Mouse (Mus musculus) liver, embryonic 12.5 days (tissue): ENCODE results near the gene Erbb3. TPM values are rescaled to one million over a fixed set of nuclear protein-coding genes. Genes with fewer than 3 reads are reported as not detected.
"Not testable (repeated sequence)": the region's sequence is repeated elsewhere in the genome, so short reads cannot be mapped to it uniquely, and the experiment has no call there.

Experiments
- ATAC-seq: fragments of 200-750 bp; cut with Nextera tagmentation; 2 replicates; pipeline ENCODE4 v1.8.0; 2017; ENCODE audit warnings: moderate number of reproducible peaks, mild to moderate bottlenecking, moderate library complexity
- H3K27ac ChIP-seq: fragments of 300-500 bp; sonication (generic); 2 replicates; pipeline ENCODE4 v1.5.1; 2016; ENCODE audit warnings: mild to moderate bottlenecking
- H3K27me3 ChIP-seq: fragments of 300-500 bp; sonication (generic); replicated peaks from 2 replicates; pipeline ENCODE4 v1.6.1; 2016; ENCODE audit warnings: mild to moderate bottlenecking, moderate library complexity
- H3K36me3 ChIP-seq: fragments of 300-500 bp; sonication (generic); 2 replicates; pipeline ENCODE4 v1.6.1; 2016; ENCODE audit warnings: mild to moderate bottlenecking, moderate library complexity
- H3K4me1 ChIP-seq: fragments of 300-500 bp; sonication (generic); 2 replicates; pipeline ENCODE4 v1.6.1; 2016
- H3K4me2 ChIP-seq: fragments of 300-500 bp; sonication (generic); 2 replicates; pipeline ENCODE4 v1.6.1; 2016; ENCODE audit warnings: mild to moderate bottlenecking, moderate library complexity
- H3K4me3 ChIP-seq: fragments of 300-500 bp; sonication (generic); 2 replicates; pipeline ENCODE4 v1.5.1; 2016; ENCODE audit warnings: mild to moderate bottlenecking, moderate library complexity
- H3K9ac ChIP-seq: fragments of 300-500 bp; sonication (generic); 2 replicates; pipeline ENCODE4 v1.6.1; 2016; ENCODE audit warnings: mild to moderate bottlenecking, moderate library complexity
- H3K9me3 ChIP-seq: fragments of 300-500 bp; sonication (generic); replicated peaks from 2 replicates; pipeline ENCODE4 v1.6.1; 2016; ENCODE audit warnings: mild to moderate bottlenecking, moderate library complexity
- WGBS: fragments of 180-500 bp; shearing (Covaris S2); methylation state at CpG from one replicate; pipeline ENCODE4 v1.1.7; 2016; ENCODE audit not compliant: insufficient replicate concordance; 5-methylcytosine and 5-hydroxymethylcytosine counted together
- polyA plus RNA-seq: library from polyadenylated mRNA; unstranded; fragments of >200 nt; fragmentation: Nextera tagmentation; extraction: Ambion mirVana; gene quantifications from 2 replicates; pipeline ENCODE4 v1.2.1, GENCODE M21; 2016

Gene Erbb3
- polyA plus RNA-seq: 1.8 TPM in 2 replicates

DNA sequence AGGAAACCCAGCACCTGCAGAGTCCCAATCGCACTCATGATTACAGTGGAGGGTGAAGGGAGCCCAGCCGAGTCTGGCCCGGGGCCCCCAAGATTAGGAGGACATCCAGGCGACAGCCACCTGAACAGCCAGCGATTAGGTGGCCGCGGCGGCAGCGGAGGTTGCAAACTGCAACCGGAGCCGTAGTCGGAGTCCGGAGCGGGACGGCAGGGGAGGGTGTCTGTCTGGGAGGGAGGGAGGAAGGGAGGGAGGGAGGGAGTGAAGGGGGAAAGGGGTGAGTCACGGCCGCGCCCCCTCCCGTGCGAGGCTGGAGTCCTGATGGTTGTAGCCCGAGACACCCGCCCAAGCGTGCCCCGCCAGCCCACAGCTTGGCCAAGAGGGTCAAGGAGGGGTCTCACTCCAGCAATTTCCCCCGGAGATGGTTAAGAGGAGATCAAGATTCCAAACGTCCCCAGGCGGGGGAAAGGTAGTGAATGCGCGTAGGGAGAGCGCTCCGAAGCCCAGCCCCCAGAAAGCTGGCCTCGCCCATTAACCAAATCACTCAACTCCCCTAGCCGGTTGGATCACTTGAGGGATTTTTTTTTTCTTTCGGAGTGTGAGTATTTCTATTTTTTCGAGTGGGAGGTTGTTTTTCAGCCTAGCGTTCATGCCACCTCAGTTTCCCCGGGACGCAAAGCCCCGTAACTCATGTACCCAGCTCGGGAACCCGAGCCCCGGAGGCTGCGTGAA lies at the start of gene Erbb3:
TSS of gene Erbb3 (minus strand) at position 189 of the 729 bp plus-strand sequence.
- 0 out of 2 replicates have a peak, but pooled peaks have one; percentile 26 for ATAC-seq
- WGBS: under 1% methylated on average over 43 of the region's 43 CpGs
- Histone ChIP-seq H3K27ac (no peak within 1 kb of the TSS), H3K4me2 (peak within 1 kb of the TSS; percentile 98), H3K36me3 (no peaks in the 10 kb centered on the region), H3K9me3 (no peaks in the 10 kb centered on the region), H3K4me3 (peak within 1 kb of the TSS; percentile 68), H3K9ac (peak within 1 kb of the TSS; percentile 55), H3K4me1 (peaks cover 47% of the 10 kb centered on the region), H3K27me3 (peaks cover 78% of the 10 kb centered on the region)

DNA sequence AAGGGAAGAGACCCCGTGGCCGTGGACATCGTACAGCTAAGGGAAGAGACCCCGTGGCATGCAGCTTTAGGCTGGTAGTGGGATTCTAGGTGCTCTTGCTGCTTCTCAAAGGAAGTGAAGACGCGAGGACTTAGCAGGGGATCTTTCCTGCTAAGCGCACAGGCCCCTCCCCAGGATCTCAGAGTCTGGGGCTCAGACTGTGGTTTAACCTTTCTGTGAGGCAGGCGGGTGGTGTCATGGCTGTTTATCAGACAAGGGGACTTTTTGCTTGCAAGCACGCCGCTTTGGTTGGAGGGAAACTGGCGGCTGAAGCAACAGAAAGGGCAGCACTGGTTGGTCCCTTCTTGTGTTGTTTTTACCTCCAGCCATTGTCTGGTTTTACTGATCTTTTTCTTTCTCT lies 47.6 kb upstream of the Erbb3 start:
- Histone ChIP-seq H3K27ac (no peak overlapping the region), H3K4me3 (no peak overlapping the region), H3K27me3 (peaks cover 64% of the 10 kb centered on the region), H3K36me3 (no peaks in the 10 kb centered on the region), H3K4me2 (peak overlapping the region; percentile 44), H3K9me3 (no peaks in the 10 kb centered on the region), H3K4me1 (peaks cover 28% of the 10 kb centered on the region), H3K9ac (peak overlapping the region; percentile 33; the same call in 1 of the 2 replicates)
- 8% methylated on average over 11 of the region's 11 CpGs for WGBS
- ATAC-seq: no peak

DNA sequence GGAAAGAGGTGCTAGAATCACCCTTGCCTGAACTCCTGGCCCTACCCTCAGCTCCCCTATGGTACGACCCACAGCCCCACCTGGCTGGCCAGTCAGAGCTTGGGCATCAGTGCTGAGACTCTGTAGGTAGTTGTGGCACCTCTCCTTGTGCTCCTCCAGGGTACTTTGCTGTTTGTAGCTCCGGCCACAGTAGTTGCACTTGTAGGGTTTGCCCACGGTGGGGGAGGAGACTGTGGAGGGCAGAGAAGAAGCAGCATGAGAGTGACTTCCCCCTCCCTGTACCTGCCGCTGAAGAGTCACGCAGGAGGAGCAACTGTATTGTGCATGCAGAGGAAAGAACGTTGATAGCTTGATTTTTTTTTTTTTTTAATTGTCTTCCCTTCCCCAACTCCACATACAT lies 47.1 kb upstream of the Erbb3 start:
- peaks cover 64% of the 10 kb centered on the region for H3K27me3 ChIP-seq
- no peaks in the 10 kb centered on the region for H3K36me3 ChIP-seq
- no peak overlapping the region for H3K9ac ChIP-seq
- WGBS: 30% methylated on average over 6 of the region's 6 CpGs
- peaks cover 32% of the 10 kb centered on the region for H3K4me1 ChIP-seq
- peak overlapping the region; percentile 44; the same call in 1 of the 2 replicates for H3K4me2 ChIP-seq
- no peaks in the 10 kb centered on the region for H3K9me3 ChIP-seq
- H3K27ac ChIP-seq: no peak overlapping the region
- no peak overlapping the region for H3K4me3 ChIP-seq
- ATAC-seq: no peak

DNA sequence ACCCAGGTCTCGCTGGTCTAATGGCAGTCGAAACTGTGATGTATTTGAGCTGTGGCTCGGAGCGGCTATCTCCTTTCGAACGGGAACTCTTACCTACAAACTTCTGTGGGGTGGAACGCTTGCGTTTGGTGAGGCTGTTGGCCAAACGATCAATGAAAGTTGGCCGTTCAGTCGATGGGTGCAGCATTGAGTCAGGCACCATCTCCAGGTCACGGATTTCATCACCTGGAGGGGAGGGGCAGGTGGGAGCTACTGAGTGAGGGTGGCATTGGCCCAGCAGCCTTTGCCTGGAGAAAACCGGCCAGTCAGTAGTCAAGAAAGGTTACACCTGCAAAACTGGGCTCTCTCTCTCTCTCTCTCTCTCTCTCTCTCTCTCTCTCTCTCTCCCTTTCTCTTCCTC lies 46.2 kb upstream of the Erbb3 start:
- Histone ChIP-seq H3K9me3 (no peaks in the 10 kb centered on the region), H3K36me3 (no peaks in the 10 kb centered on the region), H3K27ac (no peak overlapping the region), H3K4me1 (peaks cover 39% of the 10 kb centered on the region), H3K27me3 (peaks cover 58% of the 10 kb centered on the region), H3K4me3 (no peak overlapping the region), H3K4me2 (no peak overlapping the region), H3K9ac (no peak overlapping the region)
- 76% methylated on average over 13 of the region's 13 CpGs for WGBS
- ATAC-seq: no peak

DNA sequence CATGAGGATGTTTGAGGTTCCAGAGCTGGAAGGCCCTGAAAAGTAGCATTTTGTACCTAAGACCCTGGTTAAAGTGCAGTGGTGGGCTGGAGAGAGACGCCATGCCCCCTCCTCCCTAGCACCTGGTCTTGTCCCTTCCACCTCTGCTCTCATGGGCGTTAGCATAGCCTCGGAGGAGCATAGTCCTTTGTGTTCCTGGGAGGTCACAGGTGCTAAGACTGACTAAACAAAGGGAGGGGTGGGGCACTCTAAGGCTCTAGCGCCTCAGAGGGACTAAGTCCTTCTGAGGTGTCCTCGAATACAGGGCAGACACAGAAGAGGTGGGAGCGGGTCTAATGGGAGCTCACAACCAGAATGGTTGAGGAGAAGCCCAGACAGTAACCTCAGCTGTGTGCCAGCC lies 42.1 kb upstream of the Erbb3 start:
- Histone ChIP-seq H3K4me3 (no peak overlapping the region), H3K27me3 (peaks cover 45% of the 10 kb centered on the region), H3K27ac (no peak overlapping the region), H3K9me3 (no peaks in the 10 kb centered on the region), H3K9ac (no peak overlapping the region), H3K36me3 (no peaks in the 10 kb centered on the region), H3K4me1 (peaks cover 67% of the 10 kb centered on the region), H3K4me2 (no peak overlapping the region)
- 31% methylated on average over 6 of the region's 6 CpGs for WGBS
- no peak for ATAC-seq

DNA sequence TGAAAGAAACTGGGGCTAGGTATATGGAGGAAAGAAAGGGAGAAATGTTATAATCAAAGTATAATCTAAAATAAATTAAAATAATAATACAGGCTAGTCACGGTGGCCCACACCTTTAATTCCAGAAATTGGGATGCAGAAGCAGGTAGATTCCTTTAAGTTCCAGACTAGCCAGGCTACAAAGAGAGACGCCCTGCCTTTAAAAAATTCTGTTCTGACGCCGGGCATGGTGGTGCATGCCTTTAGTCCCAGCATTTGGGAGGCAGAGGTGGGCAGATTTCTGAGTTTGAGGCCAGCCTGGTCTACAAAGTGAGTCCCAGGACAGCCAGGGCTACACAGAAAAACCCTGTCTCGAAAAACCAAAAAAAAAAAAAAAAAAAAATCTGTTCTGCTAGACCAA lies 40.9 kb upstream of the Erbb3 start:
- not testable (repeated sequence) for H3K4me2 ChIP-seq, H3K4me3 ChIP-seq, H3K9ac ChIP-seq, H3K9me3 ChIP-seq, ATAC-seq, H3K36me3 ChIP-seq, H3K27ac ChIP-seq
- WGBS: 74% methylated on average over 4 of the region's 5 CpGs
- Histone ChIP-seq H3K27me3 (peaks cover 33% of the 10 kb centered on the region), H3K4me1 (peaks cover 69% of the 10 kb centered on the region)

DNA sequence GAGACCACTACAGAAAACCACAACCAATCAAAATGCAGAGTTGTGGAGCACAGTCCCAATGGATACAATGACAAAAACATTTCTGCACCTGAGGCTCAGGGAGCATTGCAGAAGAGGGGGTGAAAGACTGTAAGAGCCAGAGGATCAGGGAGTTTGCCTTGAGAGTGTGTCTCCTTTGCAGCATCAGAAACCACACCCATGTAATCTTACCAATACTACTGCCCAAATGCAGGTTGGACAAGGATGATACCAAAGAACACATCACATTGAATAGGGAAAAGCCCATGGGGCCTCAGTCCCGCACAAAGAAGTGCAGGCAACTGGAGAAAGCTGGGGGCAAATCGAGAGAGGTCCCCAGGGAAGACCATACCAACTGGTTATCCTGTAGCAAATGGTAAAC lies 40.3 kb upstream of the Erbb3 start:
- Histone ChIP-seq H3K9me3 (no peaks in the 10 kb centered on the region), H3K9ac (no peak overlapping the region), H3K27me3 (peaks cover 29% of the 10 kb centered on the region), H3K4me2 (peak overlapping the region; percentile 50), H3K36me3 (peaks cover 10% of the 10 kb centered on the region), H3K4me1 (peaks cover 75% of the 10 kb centered on the region), H3K27ac (peak overlapping the region; percentile 45; the same call in 1 of the 2 replicates), H3K4me3 (no peak overlapping the region; the same call in 1 of the 2 replicates)
- 39% methylated on average over 2 of the region's 2 CpGs for WGBS
- ATAC-seq: peak; percentile 60

DNA sequence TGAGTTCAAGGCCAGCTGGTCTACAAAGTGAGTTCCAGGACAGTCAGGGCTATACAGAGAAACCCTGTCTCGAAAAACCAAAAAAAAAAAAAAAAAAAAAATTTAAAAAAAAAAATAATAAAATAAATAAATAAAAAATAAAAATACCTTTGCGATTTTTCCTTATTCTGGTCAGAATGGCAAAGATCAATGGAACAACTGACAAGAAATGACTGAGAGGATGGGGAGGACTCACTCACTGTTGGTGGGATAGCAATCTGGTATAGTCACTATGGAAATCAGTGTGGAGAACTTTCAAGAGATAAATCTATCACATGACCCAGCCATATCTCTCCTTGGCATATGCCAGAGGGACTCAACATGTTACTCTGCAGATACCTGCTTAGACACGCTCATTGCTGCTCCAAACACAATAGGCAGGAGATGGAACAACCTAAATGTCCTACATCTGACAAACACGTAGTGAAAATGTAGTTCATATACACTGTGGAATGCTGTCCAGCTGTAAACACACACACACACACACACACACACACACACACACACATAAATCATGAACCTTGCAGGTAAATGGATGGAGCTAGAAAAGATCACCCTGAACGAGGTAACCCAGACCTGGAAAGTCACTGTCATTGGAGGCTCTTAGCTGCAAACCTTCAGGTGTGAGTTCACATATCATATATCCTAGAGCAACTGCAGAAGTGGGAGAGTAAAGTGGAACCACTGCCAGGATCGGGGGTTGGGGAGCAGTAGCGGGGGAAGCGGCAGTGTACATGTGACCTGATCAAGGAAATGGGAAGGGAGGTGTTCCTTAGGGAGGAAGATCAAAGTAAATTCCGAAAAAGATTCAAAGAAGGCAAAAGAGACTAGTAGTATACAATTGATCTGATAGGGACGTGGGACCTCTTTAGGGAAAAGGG lies 38.2 kb upstream of the Erbb3 start:
- peak overlapping the region; percentile 10; the same call in 1 of the 2 replicates for H3K27ac ChIP-seq
- no peak overlapping the region; the same call in 1 of the 2 replicates for H3K4me2 ChIP-seq
- peaks cover 72% of the 10 kb centered on the region for H3K4me1 ChIP-seq
- ATAC-seq: peak; percentile 33
- peaks cover 31% of the 10 kb centered on the region for H3K36me3 ChIP-seq
- no peak overlapping the region for H3K9ac ChIP-seq
- H3K27me3 ChIP-seq: peaks cover 11% of the 10 kb centered on the region
- no peak overlapping the region for H3K4me3 ChIP-seq
- WGBS: 63% methylated on average over 10 of the region's 10 CpGs
- no peaks in the 10 kb centered on the region for H3K9me3 ChIP-seq

DNA sequence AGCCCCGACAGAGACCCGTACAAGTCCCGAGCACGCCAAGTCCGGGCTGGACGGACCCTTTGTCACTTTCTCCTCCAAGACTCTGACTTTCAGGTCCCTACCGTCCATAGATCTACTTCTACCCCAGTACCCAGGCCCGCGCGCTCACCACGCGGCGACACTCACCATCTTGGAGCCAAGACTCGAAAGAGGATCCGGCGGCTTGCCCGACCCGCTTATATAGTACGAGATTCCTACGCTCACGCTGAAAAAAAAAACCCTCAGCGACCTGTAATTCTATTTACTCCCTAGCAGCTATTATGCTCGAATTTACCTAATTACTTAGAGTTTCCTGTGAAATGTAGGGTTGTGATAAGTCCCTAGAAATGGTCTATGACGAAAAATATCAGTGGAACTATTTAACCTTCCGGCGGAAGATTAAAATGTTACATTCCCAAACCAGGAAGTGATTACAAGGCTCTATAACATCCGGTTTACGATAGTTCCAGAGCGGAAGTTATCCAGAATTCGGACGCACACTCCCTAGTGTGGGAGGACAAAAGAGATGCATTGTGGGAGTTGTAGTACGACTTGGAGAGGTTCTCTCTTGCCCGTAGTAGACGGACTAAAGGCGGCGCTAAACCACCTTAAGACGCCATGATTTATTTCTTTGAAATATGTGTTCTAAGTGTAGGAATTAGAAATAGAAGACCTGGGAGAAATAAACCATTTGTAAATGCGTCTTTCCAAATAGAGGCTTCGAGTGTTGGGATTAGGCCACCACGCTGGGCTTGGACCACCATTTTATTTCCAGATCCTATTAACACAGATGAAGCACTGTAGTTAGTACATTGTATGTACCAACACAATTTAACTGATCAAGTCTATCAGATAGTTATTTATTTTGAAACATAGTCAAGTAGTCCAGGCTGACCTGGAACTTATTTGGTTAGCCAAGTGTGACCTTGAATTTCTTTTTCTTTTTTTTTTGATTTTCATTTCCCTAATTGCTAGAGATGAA lies 37.2 kb upstream of the Erbb3 start, which contains the start of gene Rps26:
TSS of gene Rps26 (minus strand) at position 437 of the 1,000 bp plus-strand sequence.
- peaks cover 32% of the 10 kb centered on the region for H3K36me3 ChIP-seq
- peak within 1 kb of the TSS; percentile 85 for H3K27ac ChIP-seq
- H3K4me2 ChIP-seq: peak within 1 kb of the TSS; percentile 87
- peak within 1 kb of the TSS; percentile 94 for H3K4me3 ChIP-seq
- H3K9ac ChIP-seq: peak within 1 kb of the TSS; percentile 91
- peaks cover 2% of the 10 kb centered on the region for H3K27me3 ChIP-seq
- peaks cover 63% of the 10 kb centered on the region for H3K4me1 ChIP-seq
- peak; percentile 90 for ATAC-seq
- no peaks in the 10 kb centered on the region for H3K9me3 ChIP-seq
- 1% methylated on average over 40 of the region's 40 CpGs for WGBS

DNA sequence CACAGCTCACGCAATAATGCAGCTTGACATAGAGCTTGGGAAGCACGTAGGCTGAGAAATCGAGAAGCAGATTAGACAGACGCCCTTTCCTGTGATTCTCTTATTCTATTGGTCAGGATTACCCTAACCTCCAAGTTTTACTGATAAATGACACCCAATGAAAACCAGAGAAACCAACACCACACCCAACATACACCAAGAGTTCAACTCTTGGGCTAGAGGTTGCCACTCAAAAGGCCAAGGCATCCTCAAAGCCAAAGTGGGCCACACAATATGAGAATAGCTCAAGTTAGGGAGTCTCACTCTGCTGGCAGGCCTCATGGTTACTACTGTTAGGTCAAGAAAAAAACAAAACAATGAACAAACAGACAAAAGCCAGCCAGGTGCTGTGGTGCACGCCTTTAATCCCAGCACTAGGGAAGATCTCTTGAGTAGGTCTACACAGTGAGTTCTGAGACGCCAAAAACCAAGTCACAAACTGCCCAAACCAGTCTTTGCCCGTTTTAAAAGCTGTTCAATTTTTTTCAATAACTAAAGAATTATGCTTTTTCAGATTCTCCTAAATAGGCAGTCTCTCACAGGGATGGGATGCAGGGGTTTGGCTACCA lies 35.9 kb upstream of the Erbb3 start:
- Histone ChIP-seq H3K27ac (peak overlapping the region; percentile 85), H3K4me2 (peak overlapping the region; percentile 87), H3K27me3 (no peaks in the 10 kb centered on the region), H3K9ac (peak overlapping the region; percentile 91), H3K36me3 (peaks cover 32% of the 10 kb centered on the region), H3K4me3 (peak overlapping the region; percentile 94), H3K9me3 (no peaks in the 10 kb centered on the region), H3K4me1 (peaks cover 53% of the 10 kb centered on the region)
- 13% methylated on average over 7 of the region's 7 CpGs for WGBS
- ATAC-seq: peak; percentile 59
